Mouse (Mus musculus) spleen, adult 18-20 months (tissue): Measurements from ENCODE around the gene Tubb3.
"Not testable (repeated sequence)": the region's sequence is repeated elsewhere in the genome, so short reads cannot be mapped to it uniquely, and the experiment has no call there.

Experiments
- DNase-seq, 2 experiments: peaks; one replicate each; pipeline ENCODE4 v3.0.0; 2022; ENCODE audit warnings: mixed read lengths in 2 of 2

The Tubb3 gene

GRCm38 (mm10) chr8:123414255-123414654, 3.0 kb downstream of the Tubb3 start:
- no peak for DNase-seq

GRCm38 (mm10) chr8:123414997-123415696, 3.9 kb downstream of the Tubb3 start:
- DNase-seq = not testable (repeated sequence)

GRCm38 (mm10) chr8:123415967-123416943, 5.0 kb downstream of the Tubb3 start:
- DNase-seq = no peak

GRCm38 (mm10) chr8:123416944-123417555, 5.8 kb downstream of the Tubb3 start:
- no peak for DNase-seq

- no peak for DNase-seq
Measured at GRCm38 (mm10) chr8:123419711-123420110, 8.5 kb downstream of the Tubb3 start.

- no peak for DNase-seq
Measured at GRCm38 (mm10) chr8:123420525-123421281, 9.5 kb downstream of the Tubb3 start.

GRCm38 (mm10) chr8:123421325-123421724, 10.1 kb downstream of the Tubb3 start:
- no peak for DNase-seq

- peak in 1 of 2 experiments; percentile 61 for DNase-seq
Measured at GRCm38 (mm10) chr8:123422056-123422780, 11.0 kb downstream of the Tubb3 start.

- no peak for DNase-seq
Measured at GRCm38 (mm10) chr8:123422781-123423159, 11.5 kb downstream of the Tubb3 start.

GRCm38 (mm10) chr8:123423441-123423840, 12.2 kb downstream of the Tubb3 start, which contains the start of gene Def8:
Def8 (plus strand) TSS chr8:123423527.
- no peak for DNase-seq

- no peak for DNase-seq
Measured at GRCm38 (mm10) chr8:123426511-123427509, 15.6 kb downstream of the Tubb3 start.

- no peak for DNase-seq
Measured at GRCm38 (mm10) chr8:123427639-123428275, 16.5 kb downstream of the Tubb3 start.

GRCm38 (mm10) chr8:123428343-123428893, 17.2 kb downstream of the Tubb3 start:
- DNase-seq = no peak

- DNase-seq = no peak
Measured at GRCm38 (mm10) chr8:123428939-123429721, 17.9 kb downstream of the Tubb3 start.

- DNase-seq = not testable (repeated sequence)
Measured at GRCm38 (mm10) chr8:123429722-123430013, 18.4 kb downstream of the Tubb3 start.

- not testable (repeated sequence) for DNase-seq
Measured at GRCm38 (mm10) chr8:123430936-123431335, 19.7 kb downstream of the Tubb3 start.

- DNase-seq = no peak
Measured at GRCm38 (mm10) chr8:123431616-123432365, 20.6 kb downstream of the Tubb3 start.

GRCm38 (mm10) chr8:123432381-123432780, 21.2 kb downstream of the Tubb3 start:
- DNase-seq = no peak
